ENCODE assay signal across 8 mouse cellular contexts in the genomic region with DNA sequence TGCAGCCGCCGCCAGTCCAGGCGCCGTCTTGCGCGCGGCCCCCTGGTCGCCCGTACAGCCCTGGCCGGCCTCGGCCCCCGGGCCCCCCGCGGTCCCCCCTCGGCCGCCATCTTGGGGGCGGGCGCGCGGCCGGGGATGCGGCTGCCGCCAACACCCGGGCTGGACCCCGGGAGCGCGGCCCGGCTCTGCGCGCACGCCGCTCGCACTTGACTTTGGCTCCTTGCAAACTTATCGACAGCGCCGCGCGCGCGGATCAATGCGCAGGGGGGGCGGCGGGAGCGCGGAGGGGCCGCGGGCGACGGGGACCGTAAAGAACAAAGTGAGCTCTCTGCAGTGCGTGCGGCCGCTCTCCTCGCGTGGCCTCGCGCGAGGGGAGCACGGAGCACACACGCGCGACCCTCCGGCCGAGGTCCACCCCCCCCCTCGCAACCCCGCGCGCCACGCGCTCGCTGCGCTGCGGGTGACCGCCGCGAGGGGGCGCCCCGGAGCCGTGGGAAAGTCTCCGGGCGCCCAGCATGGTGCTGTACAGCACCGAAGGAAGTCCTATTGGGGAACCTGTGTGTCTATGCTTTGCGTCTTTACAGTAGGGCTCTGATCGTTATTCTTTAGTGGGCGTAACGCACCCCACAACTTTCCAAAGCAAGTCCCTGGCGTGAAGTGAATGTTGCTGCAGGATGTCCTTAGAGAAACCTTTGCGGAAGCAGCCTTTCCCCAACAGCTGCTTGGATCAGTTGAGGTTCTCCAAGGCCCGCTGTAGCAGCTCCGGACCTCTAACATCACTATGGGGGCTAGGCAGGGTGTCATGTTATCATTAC. TPM values are rescaled to one million over a fixed set of nuclear protein-coding genes. Genes with fewer than 3 reads are reported as not detected.
DNase-seq lines count a peak whose midpoint lies in the region; ATAC-seq and TF ChIP-seq lines count a peak whose summit lies in the region.

A gene (minus strand): TSS at position 86 of the 815 bp plus-strand sequence.

- peak within 1 kb of the TSS; percentile 72; the same call in 1 of the 2 replicates for H3K27ac ChIP-seq in embryonic facial prominence, embryonic 13.5 days
- peak within 1 kb of the TSS; percentile 97 for H3K27ac ChIP-seq in heart, embryonic 10.5 days
- peak within 1 kb of the TSS; percentile 82 for H3K27ac ChIP-seq in kidney, embryonic 14.5 days (ENCODE audit: low read depth, low read length)
- no peak within 1 kb of the TSS for H3K27ac ChIP-seq in limb, embryonic 15.5 days
- peak within 1 kb of the TSS; percentile 94 for H3K27ac ChIP-seq in midbrain, embryonic 15.5 days
- no peak within 1 kb of the TSS for H3K27ac ChIP-seq in spleen, adult 2 months (ENCODE audit: insufficient read depth, low read length)

- TF ChIP-seq POLR2A in spleen, adult 2 months (IDR thresholded peaks at IDR 0.05; ENCODE audit: low read depth, low read length), result no peak

- peak within 1 kb of the TSS; percentile 78 for H3K9ac ChIP-seq in embryonic facial prominence, embryonic 13.5 days
- peak within 1 kb of the TSS; percentile 77 for H3K9ac ChIP-seq in kidney, embryonic 14.5 days (ENCODE audit: low read depth, low read length)
- H3K9ac ChIP-seq in limb, embryonic 15.5 days, result peak within 1 kb of the TSS; percentile 62
- H3K9ac ChIP-seq in midbrain, embryonic 15.5 days, result peak within 1 kb of the TSS; percentile 74

- no peaks in the 10 kb centered on the region for H3K9me3 ChIP-seq in embryonic facial prominence, embryonic 13.5 days
- no peaks in the 10 kb centered on the region for H3K9me3 ChIP-seq in heart, embryonic 10.5 days
- no peaks in the 10 kb centered on the region for H3K9me3 ChIP-seq in kidney, embryonic 14.5 days (ENCODE audit: control insufficient read depth, low read length)
- H3K9me3 ChIP-seq in limb, embryonic 15.5 days, result no peaks in the 10 kb centered on the region
- H3K9me3 ChIP-seq in midbrain, embryonic 15.5 days, result no peaks in the 10 kb centered on the region

- H3K4me2 ChIP-seq in embryonic facial prominence, embryonic 13.5 days, result peak within 1 kb of the TSS; percentile 74
- peak within 1 kb of the TSS; percentile 80 for H3K4me2 ChIP-seq in kidney, embryonic 14.5 days (replicated peaks; ENCODE audit: low read depth, low read length)
- H3K4me2 ChIP-seq in limb, embryonic 15.5 days, result peak within 1 kb of the TSS; percentile 84
- peak within 1 kb of the TSS; percentile 88 for H3K4me2 ChIP-seq in midbrain, embryonic 15.5 days

- peaks cover 53% of the 10 kb centered on the region for H3K4me1 ChIP-seq in embryonic facial prominence, embryonic 13.5 days
- peaks cover 52% of the 10 kb centered on the region for H3K4me1 ChIP-seq in heart, embryonic 10.5 days
- H3K4me1 ChIP-seq in kidney, embryonic 14.5 days (ENCODE audit: control insufficient read depth, insufficient read depth, low read length), result peaks cover 26% of the 10 kb centered on the region
- H3K4me1 ChIP-seq in limb, embryonic 15.5 days, result peaks cover 31% of the 10 kb centered on the region
- peaks cover 71% of the 10 kb centered on the region for H3K4me1 ChIP-seq in midbrain, embryonic 15.5 days
- peaks cover 13% of the 10 kb centered on the region for H3K4me1 ChIP-seq in spleen, adult 2 months (ENCODE audit: control insufficient read depth, insufficient read depth, insufficient read length)

- DNase-seq in layer of hippocampus, adult 11-12 months (ENCODE audit: low spot score), result peak; percentile 68
- no peak for DNase-seq in layer of hippocampus, adult 9-10 months (ENCODE audit: low spot score)
- DNase-seq in heart, embryonic 10.5 days (ENCODE audit: low spot score), result peak; percentile 87
- DNase-seq in spleen, adult 2 months (ENCODE audit: low read depth in 1 of 2, low spot score in 2 of 2), result peak in 1 of 2 experiments; percentile 30

- WGBS in embryonic facial prominence, embryonic 13.5 days, result under 1% methylated on average over 89 of the region's 90 CpGs
- 1% methylated on average over 90 of the region's 90 CpGs for WGBS in heart, embryonic 10.5 days
- under 1% methylated on average over 89 of the region's 90 CpGs for WGBS in kidney, embryonic 14.5 days
- WGBS in limb, embryonic 15.5 days, result under 1% methylated on average over 86 of the region's 90 CpGs
- under 1% methylated on average over 85 of the region's 90 CpGs for WGBS in midbrain, embryonic 15.5 days
- WGBS in spleen, adult 2 months, result 2% methylated on average over 73 of the region's 90 CpGs

- H3K27me3 ChIP-seq in embryonic facial prominence, embryonic 13.5 days, result peaks cover 78% of the 10 kb centered on the region
- peaks cover 69% of the 10 kb centered on the region for H3K27me3 ChIP-seq in heart, embryonic 10.5 days (ENCODE audit: insufficient read depth, poor library complexity, severe bottlenecking)
- H3K27me3 ChIP-seq in kidney, embryonic 14.5 days (ENCODE audit: control insufficient read depth, insufficient read depth, low read length), result peaks cover 8% of the 10 kb centered on the region; the same call in 1 of the 2 replicates
- peaks cover 84% of the 10 kb centered on the region for H3K27me3 ChIP-seq in limb, embryonic 15.5 days
- no peaks in the 10 kb centered on the region; the same call in 1 of the 2 replicates for H3K27me3 ChIP-seq in midbrain, embryonic 15.5 days (replicated peaks)
- peaks cover 20% of the 10 kb centered on the region for H3K27me3 ChIP-seq in spleen, adult 2 months (ENCODE audit: control insufficient read depth, insufficient read depth, low read length)

- H3K4me3 ChIP-seq in embryonic facial prominence, embryonic 13.5 days, result peak within 1 kb of the TSS; percentile 74
- H3K4me3 ChIP-seq in heart, embryonic 10.5 days, result peak within 1 kb of the TSS; percentile 88
- H3K4me3 ChIP-seq in kidney, embryonic 14.5 days (ENCODE audit: low read length), result peak within 1 kb of the TSS; percentile 90
- peak within 1 kb of the TSS; percentile 78 for H3K4me3 ChIP-seq in limb, embryonic 15.5 days
- peak within 1 kb of the TSS; percentile 65 for H3K4me3 ChIP-seq in midbrain, embryonic 15.5 days
- peak within 1 kb of the TSS; percentile 57 for H3K4me3 ChIP-seq in spleen, adult 2 months (ENCODE audit: extremely low read depth, insufficient read depth, insufficient read length)

- H3K36me3 ChIP-seq in embryonic facial prominence, embryonic 13.5 days, result no peaks in the 10 kb centered on the region
- no peaks in the 10 kb centered on the region for H3K36me3 ChIP-seq in heart, embryonic 10.5 days
- H3K36me3 ChIP-seq in kidney, embryonic 14.5 days (ENCODE audit: control insufficient read depth, insufficient read depth, low read length), result no peaks in the 10 kb centered on the region
- H3K36me3 ChIP-seq in limb, embryonic 15.5 days, result no peaks in the 10 kb centered on the region
- no peaks in the 10 kb centered on the region for H3K36me3 ChIP-seq in midbrain, embryonic 15.5 days (replicated peaks)
- H3K36me3 ChIP-seq in spleen, adult 2 months (ENCODE audit: control insufficient read depth, insufficient read depth, low read length), result no peaks in the 10 kb centered on the region

- peak; percentile 82 for ATAC-seq in embryonic facial prominence, embryonic 13.5 days (ENCODE audit: insufficient number of reproducible peaks, insufficient read depth, low FRiP score, low TSS enrichment, low read depth)
- ATAC-seq in kidney, embryonic 14.5 days (ENCODE audit: low FRiP score, low TSS enrichment), result peak; percentile 85
- ATAC-seq in limb, embryonic 15.5 days (ENCODE audit: insufficient number of reproducible peaks, low FRiP score, low TSS enrichment, low read depth), result peak; percentile 86
- ATAC-seq in midbrain, embryonic 15.5 days (replicated peaks), result peak; percentile 81

- TF ChIP-seq CTCF in spleen, adult 2 months (IDR thresholded peaks at IDR 0.05; ENCODE audit: extremely low read depth, insufficient read depth, insufficient read length, insufficient replicate concordance), result peak; percentile 71; the same call in 1 of the 2 replicates

RNA-seq across cellular contexts. Expression of the gene that starts here (rescaled TPM):
- polyA plus RNA-seq in embryonic facial prominence, embryonic 13.5 days (2015; fragmentation: Nextera tagmentation; extraction: Ambion mirVana), result 4.0 and 4.8 TPM in 2 replicates
- 6.6 and 8.0 TPM in 2 replicates for polyA plus RNA-seq in heart, embryonic 10.5 days (2016; fragmentation: Nextera tagmentation; extraction: Ambion mirVana)
- 12.9 and 15.1 TPM in 2 replicates for polyA plus RNA-seq in kidney, embryonic 14.5 days (2014; fragmentation: Nextera tagmentation; extraction: Ambion mirVana)
- 2.0 and 2.5 TPM in 2 replicates for polyA plus RNA-seq in limb, embryonic 15.5 days (2015; fragmentation: Nextera tagmentation; extraction: Ambion mirVana)
- 24.7 and 27.3 TPM in 2 replicates for polyA plus RNA-seq in midbrain, embryonic 15.5 days (2015; fragmentation: Nextera tagmentation; extraction: Ambion mirVana)
- polyA plus RNA-seq in spleen, adult 2 months (2012; rRNA removed), result 0.77 and 1.2 TPM in 2 replicates

Comparison
In these comparisons a context has a peak if more than half of its experiments do, and no peak if none do; other contexts are left out.
1. H3K27ac ChIP-seq: peak in embryonic facial prominence, embryonic 13.5 days (single experiment), heart, embryonic 10.5 days (single experiment), kidney, embryonic 14.5 days (single experiment) and midbrain, embryonic 15.5 days (single experiment); none in limb, embryonic 15.5 days (single experiment) and spleen, adult 2 months (single experiment).
2. Peak in every context shown above with its lines, with median percentiles within 50 percentile points of each other: ATAC-seq, H3K4me2 ChIP-seq, H3K4me3 ChIP-seq and H3K9ac ChIP-seq.